Mouse (Mus musculus): ENCODE measurements at regions not wholly inside any gene's neighbourhood (a gene's known extent, or its start where the extent isn't known, plus 50 kb on each side); places are given as distances from the start of the nearest gene placed in this dataset.
A peak's percentile ranks its signal among the peaks of the same experiment; 100 is the strongest.

GRCm38 (mm10) chr13:6255728-6256496, 292.0 kb upstream of the Pitrm1 start:
- no peak for DNase-seq (ENCODE audit: low read depth)

GRCm38 (mm10) chr13:6258456-6258855, 289.5 kb upstream of the Pitrm1 start:
- peak; percentile 54 for DNase-seq (ENCODE audit: low read depth)

- DNase-seq (ENCODE audit: low read depth) = no peak
Observed at GRCm38 (mm10) chr13:6260321-6260865, 287.6 kb upstream of the Pitrm1 start.

- no peak for DNase-seq (ENCODE audit: low read depth)
Observed at GRCm38 (mm10) chr13:6261458-6261857, 286.5 kb upstream of the Pitrm1 start.

- no peak for DNase-seq (ENCODE audit: low read depth)
Observed at GRCm38 (mm10) chr13:6270546-6270945, 277.4 kb upstream of the Pitrm1 start.

GRCm38 (mm10) chr13:6272932-6273331, 275.0 kb upstream of the Pitrm1 start:
- peak; percentile 18 for DNase-seq (ENCODE audit: low read depth)

- no peak for DNase-seq (ENCODE audit: low read depth)
Observed at GRCm38 (mm10) chr13:6280073-6280472, 267.9 kb upstream of the Pitrm1 start.

- no peak for DNase-seq (ENCODE audit: low read depth)
Observed at GRCm38 (mm10) chr13:6288109-6288508, 259.8 kb upstream of the Pitrm1 start.

- DNase-seq (ENCODE audit: low read depth) = peak; percentile 24
Observed at GRCm38 (mm10) chr13:6292098-6292497, 255.9 kb upstream of the Pitrm1 start.

- no peak for DNase-seq (ENCODE audit: low read depth)
Observed at GRCm38 (mm10) chr13:6305718-6306117, 242.2 kb upstream of the Pitrm1 start.

GRCm38 (mm10) chr13:6306616-6306988, 241.3 kb upstream of the Pitrm1 start:
- DNase-seq (ENCODE audit: low read depth) = no peak

- DNase-seq (ENCODE audit: low read depth) = peak; percentile 14
Observed at GRCm38 (mm10) chr13:6306989-6307917, 240.7 kb upstream of the Pitrm1 start.

- no peak for DNase-seq (ENCODE audit: low read depth)
Observed at GRCm38 (mm10) chr13:6316201-6316600, 231.7 kb upstream of the Pitrm1 start.

- DNase-seq (ENCODE audit: low read depth) = no peak
Observed at GRCm38 (mm10) chr13:6323948-6324347, 224.0 kb upstream of the Pitrm1 start.

GRCm38 (mm10) chr13:6330320-6330950, 217.5 kb upstream of the Pitrm1 start:
- no peak for DNase-seq (ENCODE audit: low read depth)

- no peak for DNase-seq (ENCODE audit: low read depth)
Observed at GRCm38 (mm10) chr13:6340157-6340556, 207.8 kb upstream of the Pitrm1 start.

GRCm38 (mm10) chr13:6341102-6341737, 206.7 kb upstream of the Pitrm1 start:
- DNase-seq (ENCODE audit: low read depth) = no peak

- peak; percentile 30 for DNase-seq (ENCODE audit: low read depth)
Observed at GRCm38 (mm10) chr13:6365169-6365568, 182.8 kb upstream of the Pitrm1 start.

GRCm38 (mm10) chr13:6367661-6368060, 180.3 kb upstream of the Pitrm1 start:
- no peak for DNase-seq (ENCODE audit: low read depth)

- no peak for DNase-seq (ENCODE audit: low read depth)
Observed at GRCm38 (mm10) chr13:6374570-6375173, 173.3 kb upstream of the Pitrm1 start.

GRCm38 (mm10) chr13:6377919-6378318, 170.0 kb upstream of the Pitrm1 start:
- no peak for DNase-seq (ENCODE audit: low read depth)

Data from NIH3T3 (cell line).